Mouse (Mus musculus) cortical plate, adult 2 months (tissue): ENCODE measurements around the gene Tmem132c.

ENCODE experiments used
- CTCF ChIP-seq: fragments of 200-500 bp; IDR thresholded peaks from 2 replicates; pipeline ENCODE4 v1.5.1; 2011; ENCODE audit warnings: mild to moderate bottlenecking, control low read depth, low read length; ENCODE audit not compliant: insufficient read depth; ENCODE audit errors: extremely low read depth
- POLR2A ChIP-seq: fragments of 200-500 bp; IDR thresholded peaks from 2 replicates; pipeline ENCODE4 v1.6.1; 2011; ENCODE audit warnings: mild to moderate bottlenecking, low read length, control low read depth; ENCODE audit not compliant: insufficient read depth; ENCODE audit errors: extremely low read depth

- TF ChIP-seq CTCF (no peak), POLR2A (no peak)
Observed at GRCm38 (mm10) chr5:127300597-127301254, 59.1 kb downstream of the Tmem132c start.
